Mouse (Mus musculus) embryonic facial prominence, embryonic 11.5 days (tissue): Measurements from ENCODE around the gene Txndc16. TPM values are rescaled to one million over a fixed set of nuclear protein-coding genes. Genes with fewer than 3 reads are reported as not detected.
A peak's percentile ranks its signal among the peaks of the same experiment; 100 is the strongest.

Experiments
- ATAC-seq: fragments of 200-750 bp; cut with Nextera tagmentation; replicated peaks from 2 replicates; pipeline ENCODE4 v1.8.0; 2017; ENCODE audit warnings: low read depth; ENCODE audit not compliant: insufficient number of reproducible peaks, low FRiP score, low TSS enrichment
- DNase-seq: peaks from one replicate; pipeline ENCODE4 v3.0.0-alpha.2; 2015; ENCODE audit warnings: low spot score
- H3K27ac ChIP-seq: fragments of 300-500 bp; sonication (generic); replicated peaks from 2 replicates; pipeline ENCODE4 v1.5.1; 2014; ENCODE audit warnings: mild to moderate bottlenecking, low read depth, low read length, control low read depth
- H3K27me3 ChIP-seq: fragments of 300-500 bp; sonication (generic); 2 replicates; pipeline ENCODE4 v1.6.1; 2014; ENCODE audit warnings: mild to moderate bottlenecking, low read length, moderate library complexity, mixed read lengths; ENCODE audit not compliant: control insufficient read depth, insufficient read depth
- H3K36me3 ChIP-seq: fragments of 300-500 bp; sonication (generic); replicated peaks from 2 replicates; pipeline ENCODE4 v1.6.1; 2014; ENCODE audit warnings: low read depth, mild to moderate bottlenecking, low read length, moderate library complexity, mixed read lengths; ENCODE audit not compliant: control insufficient read depth, insufficient read depth
- H3K4me1 ChIP-seq: fragments of 300-500 bp; sonication (generic); 2 replicates; pipeline ENCODE4 v1.6.1; 2014; ENCODE audit warnings: low read length, mixed read lengths; ENCODE audit not compliant: control insufficient read depth, insufficient read depth
- H3K4me2 ChIP-seq: fragments of 300-500 bp; sonication (generic); 2 replicates; pipeline ENCODE4 v1.6.1; 2014; ENCODE audit warnings: low read depth, mild to moderate bottlenecking, control low read depth, low read length, moderate library complexity
- H3K4me3 ChIP-seq: fragments of 300-500 bp; sonication (generic); 2 replicates; pipeline ENCODE4 v1.5.1; 2014; ENCODE audit warnings: low read depth, low read length, control low read depth
- H3K9ac ChIP-seq: fragments of 300-500 bp; sonication (generic); replicated peaks from 2 replicates; pipeline ENCODE4 v1.6.1; 2014; ENCODE audit warnings: mild to moderate bottlenecking, control low read depth, low read length
- H3K9me3 ChIP-seq: fragments of 300-500 bp; sonication (generic); replicated peaks from 2 replicates; pipeline ENCODE4 v1.6.1; 2016; ENCODE audit warnings: mild to moderate bottlenecking, low read length, inconsistent platforms, mixed read lengths; ENCODE audit not compliant: control insufficient read depth
- WGBS: fragments of 180-500 bp; shearing (Covaris S2); extraction: QIAGEN DNeasy Blood & Tissue Kit; methylation state at CpG from one replicate; pipeline ENCODE4 v1.1.7; 2014; 5-methylcytosine and 5-hydroxymethylcytosine counted together
- polyA plus RNA-seq: library from polyadenylated mRNA; unstranded; fragments of >200 nt; fragmentation: Nextera tagmentation; extraction: Ambion mirVana; gene quantifications from 2 replicates; pipeline ENCODE4 v1.2.1, GENCODE M21; 2014

Txndc16 gene
- polyA plus RNA-seq, 1 experiment from 2014 or later, result 19.3 TPM

DNA sequence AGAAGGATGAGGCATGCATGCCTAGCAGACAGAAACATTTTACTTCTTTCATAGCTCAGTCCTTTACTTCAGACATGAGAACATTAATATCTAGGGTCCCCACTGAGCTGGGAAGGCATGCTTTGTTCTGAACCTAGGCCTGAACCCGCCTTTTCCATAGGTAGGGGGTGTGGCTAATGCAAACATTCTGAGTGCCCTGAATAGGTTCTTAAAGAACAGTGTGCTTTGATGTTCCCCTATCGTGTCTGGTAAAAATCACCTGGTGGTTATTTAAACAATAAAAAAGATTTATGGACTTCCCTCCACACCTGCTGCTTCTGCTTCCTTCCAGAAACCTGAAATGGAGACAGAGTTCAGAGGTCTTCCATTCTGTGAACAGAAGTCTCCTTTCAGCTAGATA lies 40.9 kb downstream of the Txndc16 start:
- no peak for DNase-seq
- H3K27ac ChIP-seq, result no peak overlapping the region
- H3K9ac ChIP-seq, result no peak overlapping the region
- no peaks in the 10 kb centered on the region for H3K36me3 ChIP-seq
- no peaks in the 10 kb centered on the region for H3K9me3 ChIP-seq
- H3K4me1 ChIP-seq, result no peaks in the 10 kb centered on the region
- no peak overlapping the region for H3K4me3 ChIP-seq
- WGBS, result 88% methylated on average over 2 of the region's 2 CpGs
- no peaks in the 10 kb centered on the region for H3K27me3 ChIP-seq
- no peak for ATAC-seq
- H3K4me2 ChIP-seq, result no peak overlapping the region

DNA sequence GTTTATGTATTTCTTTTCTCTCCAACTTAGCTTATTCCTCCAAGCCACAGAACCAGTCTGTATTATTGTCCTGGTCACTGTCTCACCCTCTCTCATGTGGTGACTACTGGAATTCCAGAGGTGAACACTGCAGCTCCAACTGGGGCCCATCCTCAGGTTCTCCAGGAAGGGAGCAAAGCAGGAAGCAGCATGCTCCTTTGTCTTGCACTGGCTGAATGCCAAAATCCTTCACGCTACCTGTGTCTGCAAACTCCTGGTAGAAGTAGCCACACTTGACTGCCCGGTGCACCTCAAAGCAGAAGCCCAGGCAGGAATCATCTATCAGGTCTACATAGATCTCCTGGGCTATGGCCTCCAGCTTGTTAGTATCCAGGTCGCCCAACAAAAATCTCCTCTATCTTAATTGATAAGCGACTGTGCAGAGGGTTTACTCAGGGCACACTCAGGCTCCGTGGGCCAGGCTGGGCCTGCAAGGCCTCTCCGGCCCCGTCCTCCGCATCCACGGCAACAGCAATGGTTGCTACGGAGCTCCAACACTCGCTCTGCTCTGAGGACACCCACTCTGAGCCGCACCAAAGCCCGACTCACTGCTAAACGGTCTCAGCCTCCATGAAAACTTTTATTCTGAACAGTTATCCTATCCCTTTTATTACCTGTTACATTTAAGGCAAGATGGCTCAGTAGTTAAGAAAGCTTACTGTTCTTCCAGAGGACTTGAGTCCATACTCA lies 45.0 kb downstream of the Txndc16 start:
- 83% methylated on average over 14 of the region's 14 CpGs for WGBS
- no peak for ATAC-seq

DNA sequence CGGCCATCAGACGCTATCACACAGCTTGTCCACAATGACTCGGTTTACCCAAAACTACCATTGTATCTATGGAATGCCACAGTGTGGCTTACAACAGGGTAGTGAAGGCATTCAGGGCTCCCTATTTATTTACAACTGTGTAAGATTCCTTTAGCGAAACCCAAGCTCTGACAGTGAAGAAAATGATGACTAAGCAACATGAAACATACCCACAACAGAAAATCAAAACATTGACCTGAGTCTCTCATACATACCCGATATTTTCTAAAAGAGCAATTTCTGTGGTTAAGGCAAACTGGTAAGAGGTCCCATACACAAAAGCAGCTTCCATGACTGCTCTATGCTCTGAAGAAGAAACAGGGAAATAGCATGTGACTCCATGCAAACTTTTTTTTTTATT lies 47.9 kb downstream of the Txndc16 start:
- no peak overlapping the region for H3K27ac ChIP-seq
- DNase-seq (no peak), ATAC-seq (no peak)
- H3K4me2 ChIP-seq, result no peak overlapping the region
- H3K4me3 ChIP-seq, result no peak overlapping the region
- H3K4me1 ChIP-seq, result no peaks in the 10 kb centered on the region
- WGBS, result 94% methylated on average over 5 of the region's 5 CpGs
- H3K9ac ChIP-seq, result no peak overlapping the region
- no peaks in the 10 kb centered on the region for H3K36me3 ChIP-seq
- no peaks in the 10 kb centered on the region for H3K27me3 ChIP-seq
- H3K9me3 ChIP-seq, result no peaks in the 10 kb centered on the region

More for the DNA sequence above, 45.0 kb downstream of the Txndc16 start:
- Histone ChIP-seq H3K36me3 (no peaks in the 10 kb centered on the region), H3K9ac (no peak overlapping the region), H3K27ac (no peak overlapping the region), H3K9me3 (no peaks in the 10 kb centered on the region), H3K4me1 (no peaks in the 10 kb centered on the region), H3K27me3 (no peaks in the 10 kb centered on the region), H3K4me2 (no peak overlapping the region), H3K4me3 (no peak overlapping the region)
- no peak for DNase-seq

DNA sequence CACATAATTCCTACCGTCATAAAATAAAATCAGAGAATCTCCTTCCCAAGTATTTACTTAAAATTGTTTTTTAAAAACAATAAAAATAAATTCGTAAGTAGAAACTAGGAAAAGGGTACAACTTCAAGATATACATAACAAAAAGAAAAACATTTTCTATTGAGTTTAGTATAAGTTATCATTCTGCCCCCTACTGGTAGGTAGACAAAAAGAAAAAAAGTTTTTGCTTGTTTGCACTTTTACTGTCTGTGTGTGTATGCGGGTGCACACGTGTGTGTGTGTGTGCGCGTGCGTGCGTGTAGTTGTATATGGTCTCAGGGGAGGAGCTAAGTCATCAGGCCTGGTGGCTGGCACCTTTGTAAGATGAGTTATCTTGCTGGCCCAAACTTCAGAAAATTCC lies 52.8 kb downstream of the Txndc16 start:
- DNase-seq (peak; percentile 25), ATAC-seq (no peak)
- Histone ChIP-seq H3K4me3 (no peak overlapping the region), H3K4me2 (no peak overlapping the region), H3K4me1 (no peaks in the 10 kb centered on the region), H3K9me3 (no peaks in the 10 kb centered on the region), H3K27ac (no peak overlapping the region), H3K27me3 (no peaks in the 10 kb centered on the region), H3K9ac (no peak overlapping the region), H3K36me3 (no peaks in the 10 kb centered on the region)
- WGBS, result 80% methylated on average over 8 of the region's 8 CpGs

DNA sequence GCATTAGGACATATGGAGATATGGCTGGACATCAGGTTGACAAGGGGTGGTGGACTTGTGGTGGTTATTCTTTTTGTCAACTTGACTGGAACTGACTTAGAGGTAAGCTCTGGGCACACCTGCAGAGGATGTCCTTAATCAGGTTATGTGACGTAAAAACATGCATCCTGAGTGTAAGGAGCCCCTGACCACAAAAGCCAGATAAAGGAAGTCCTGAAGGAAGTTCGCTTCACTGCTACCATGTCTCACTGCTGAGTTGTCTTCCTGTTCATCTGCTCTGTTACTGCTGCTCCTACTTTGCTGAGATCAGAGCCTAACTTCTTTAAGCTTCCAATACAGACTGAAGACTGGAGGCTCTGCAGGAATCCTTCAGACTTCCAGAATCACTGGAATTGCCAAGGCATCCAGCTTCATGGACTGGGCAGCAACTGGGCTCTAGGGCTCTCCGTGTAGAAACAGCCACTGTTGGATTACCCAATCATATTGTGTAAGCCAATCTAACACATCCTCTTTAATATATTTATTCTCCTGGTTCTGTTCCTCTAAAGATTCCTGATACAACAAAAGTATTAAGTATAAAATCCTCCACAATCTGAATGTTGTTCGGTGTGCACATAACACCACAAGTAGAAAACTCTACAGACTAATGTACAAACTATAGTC lies 64.5 kb downstream of the Txndc16 start:
- Histone ChIP-seq H3K36me3 (no peaks in the 10 kb centered on the region), H3K4me2 (no peak overlapping the region), H3K27me3 (no peaks in the 10 kb centered on the region), H3K9ac (no peak overlapping the region), H3K9me3 (no peaks in the 10 kb centered on the region), H3K4me3 (no peak overlapping the region), H3K27ac (no peak overlapping the region), H3K4me1 (no peaks in the 10 kb centered on the region)
- 82% methylated on average over 4 of the region's 4 CpGs for WGBS
- DNase-seq (no peak), ATAC-seq (no peak)

DNA sequence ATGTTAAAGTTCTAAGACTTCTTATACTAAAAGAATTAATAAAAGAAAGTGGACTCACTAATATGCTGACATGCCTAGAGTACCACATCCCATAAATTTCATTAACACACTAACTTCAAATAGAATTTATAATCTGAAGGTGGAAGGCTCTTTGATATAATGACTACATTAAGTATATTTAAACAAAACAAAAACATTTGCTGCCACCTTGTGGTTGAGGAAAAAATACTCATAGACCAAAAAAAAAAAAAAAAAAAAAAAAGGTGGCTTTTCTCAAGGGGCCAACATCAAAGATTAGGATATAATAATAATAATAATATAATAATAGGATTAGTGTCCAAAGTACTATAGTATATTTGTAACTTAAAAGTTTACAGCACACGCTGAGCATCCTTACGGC lies 66.9 kb downstream of the Txndc16 start:
- no peak overlapping the region for H3K4me3 ChIP-seq
- no peak overlapping the region for H3K4me2 ChIP-seq
- H3K9me3 ChIP-seq, result no peaks in the 10 kb centered on the region
- H3K27me3 ChIP-seq, result no peaks in the 10 kb centered on the region
- H3K4me1 ChIP-seq, result no peaks in the 10 kb centered on the region
- DNase-seq (peak; percentile 55), ATAC-seq (no peak)
- H3K27ac ChIP-seq, result no peak overlapping the region
- no peak overlapping the region for H3K9ac ChIP-seq
- H3K36me3 ChIP-seq, result no peaks in the 10 kb centered on the region
- WGBS, result 81% methylated on average over 2 of the region's 2 CpGs

DNA sequence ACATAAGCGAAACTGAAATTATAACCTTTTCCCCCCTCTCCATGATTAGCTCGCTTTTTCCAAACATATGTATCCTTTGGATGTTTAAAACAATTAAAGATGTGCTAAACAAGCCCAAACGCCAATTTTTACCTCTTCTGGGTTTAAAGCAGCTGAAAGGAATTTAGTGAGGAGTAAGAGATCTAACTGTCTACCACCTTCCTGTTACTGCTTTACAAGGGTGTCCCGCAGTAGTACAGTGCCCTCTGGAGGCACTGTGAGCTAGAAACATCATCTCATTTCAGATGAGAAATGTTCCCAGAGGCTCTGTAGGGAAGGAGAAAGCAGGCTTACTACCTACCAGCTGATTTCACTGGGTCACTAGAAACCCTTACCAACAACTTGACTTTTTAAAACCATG lies 77.6 kb downstream of the Txndc16 start:
- Histone ChIP-seq H3K9me3 (no peaks in the 10 kb centered on the region), H3K4me2 (no peak overlapping the region), H3K4me1 (no peaks in the 10 kb centered on the region), H3K36me3 (no peaks in the 10 kb centered on the region), H3K9ac (no peak overlapping the region), H3K27me3 (no peaks in the 10 kb centered on the region), H3K27ac (no peak overlapping the region), H3K4me3 (no peak overlapping the region)
- WGBS, result 45% methylated on average over 4 of the region's 4 CpGs
- ATAC-seq (no peak), DNase-seq (peak; percentile 68)

DNA sequence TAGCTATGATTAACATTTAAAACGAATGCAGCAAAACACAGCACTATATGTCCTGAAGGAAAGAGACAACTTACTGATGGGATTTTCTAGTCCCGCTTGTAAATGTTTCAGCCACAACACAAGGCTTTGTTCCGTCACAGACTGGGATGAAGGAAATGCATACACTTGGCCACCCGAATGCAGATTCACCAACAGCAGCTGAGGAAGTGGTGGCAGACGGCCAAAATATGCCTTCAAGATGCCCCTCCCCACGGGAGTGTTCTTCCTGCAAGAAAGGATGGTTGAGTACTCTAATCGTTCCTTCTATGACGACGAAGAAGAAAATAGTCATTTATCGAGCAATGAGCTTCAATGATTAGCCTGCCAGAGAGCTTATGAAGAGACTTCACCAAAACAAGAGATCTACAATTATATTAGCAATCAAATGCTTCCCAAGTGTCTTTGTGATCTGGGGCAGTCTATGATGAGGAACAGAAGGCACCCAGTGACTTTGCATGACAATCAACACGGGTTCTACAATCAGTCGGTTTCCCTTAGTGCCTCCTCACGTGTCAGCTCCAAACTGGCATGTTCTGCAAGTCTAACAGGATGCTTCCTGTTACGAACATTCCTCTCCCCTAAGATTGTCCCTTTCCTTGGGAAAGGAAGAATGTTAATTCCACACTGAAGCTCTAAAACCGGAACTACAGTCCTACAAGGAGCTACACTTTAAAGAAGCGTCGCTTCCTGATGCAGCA lies 79.6 kb downstream of the Txndc16 start:
- DNase-seq (no peak), ATAC-seq (no peak)
- 81% methylated on average over 17 of the region's 17 CpGs for WGBS
- no peaks in the 10 kb centered on the region for H3K4me1 ChIP-seq
- 0 out of 2 replicates have a peak, but pooled peaks cover under 1% of the 10 kb centered on the region for H3K36me3 ChIP-seq
- no peaks in the 10 kb centered on the region for H3K27me3 ChIP-seq
- no peak overlapping the region for H3K4me3 ChIP-seq
- no peaks in the 10 kb centered on the region for H3K9me3 ChIP-seq
- H3K9ac ChIP-seq, result no peak overlapping the region
- H3K27ac ChIP-seq, result no peak overlapping the region
- no peak overlapping the region for H3K4me2 ChIP-seq
